Mouse (Mus musculus) heart, adult 2 months (tissue): Measurements from ENCODE around the gene Atrnl1.

Source experiments
- CTCF ChIP-seq: fragments of 200-600 bp; IDR thresholded peaks from 2 replicates; pipeline ENCODE4 v1.8.1; 2022; ENCODE audit warnings: antibody characterized with exemption, mild to moderate bottlenecking, moderate library complexity
- EP300 ChIP-seq: fragments of 200-500 bp; IDR thresholded peaks from 2 replicates; pipeline ENCODE4 v1.6.1; 2011; ENCODE audit warnings: low read depth, low read length, control low read depth; ENCODE audit not compliant: insufficient read depth

DNA sequence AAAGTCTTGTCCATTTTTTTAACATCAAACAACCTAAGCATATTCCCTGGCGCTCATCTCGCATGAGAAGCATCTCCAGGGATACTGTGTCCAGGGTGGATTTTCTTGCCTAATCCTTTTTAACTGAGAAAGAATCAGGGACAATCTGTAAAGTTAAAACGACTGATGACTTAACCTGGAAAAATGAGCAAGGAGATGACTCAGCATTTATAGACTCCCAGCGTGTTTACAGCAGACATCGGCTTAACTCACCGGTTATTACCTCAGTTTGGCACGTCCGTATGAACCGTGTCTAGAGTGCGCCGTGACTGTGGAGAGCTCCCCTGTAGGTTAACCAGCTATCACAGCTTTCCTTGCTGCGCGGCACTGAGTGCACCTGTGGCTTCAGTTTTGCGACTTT lies 141.4 kb downstream of the Atrnl1 start:
- no peak for TF ChIP-seq EP300
- no peak for TF ChIP-seq CTCF
